Mouse (Mus musculus): ENCODE measurements around the gene Tbce. TPM values are rescaled to one million over a fixed set of nuclear protein-coding genes. Genes with fewer than 3 reads are reported as not detected.

The Tbce gene
- polyA plus RNA-seq, 1 experiment from 2014 or later = 65.5 TPM

DNA sequence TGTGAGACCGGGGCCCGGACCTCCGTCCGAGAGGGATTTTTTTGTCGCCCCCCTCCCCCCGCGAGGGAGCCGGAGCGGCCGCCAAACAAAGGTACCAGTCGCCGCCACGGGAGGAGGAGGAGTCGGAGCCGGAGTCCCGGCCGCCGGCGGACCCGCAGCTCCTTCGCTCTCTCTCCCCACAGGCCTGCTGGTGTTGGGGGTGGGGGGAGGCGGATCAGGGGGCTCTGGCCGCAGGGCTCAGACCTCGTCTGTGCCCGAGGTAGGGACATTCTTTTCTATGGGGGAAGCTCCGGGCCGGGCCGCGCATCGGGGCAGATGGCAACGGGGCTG lies 24.5 kb upstream of the Tbce start:
- no peaks in the 10 kb centered on the region for H3K9me3 ChIP-seq (ENCODE audit: control insufficient read depth, low read length)
- H3K27ac ChIP-seq (ENCODE audit: low read depth, low read length) = peak overlapping the region; percentile 92
- H3K4me3 ChIP-seq (ENCODE audit: low read depth, low read length) = peak overlapping the region; percentile 99
- H3K27me3 ChIP-seq (ENCODE audit: control insufficient read depth, insufficient read depth, low read length) = no peaks in the 10 kb centered on the region
- WGBS = 0% methylated on average over 28 of the region's 31 CpGs
- DNase-seq (ENCODE audit: low spot score, missing footprints) (no peak), ATAC-seq (ENCODE audit: low FRiP score) (peak; percentile 56)
- peaks cover 11% of the 10 kb centered on the region for H3K4me1 ChIP-seq (ENCODE audit: control insufficient read depth, insufficient read depth, low read length)
- H3K4me2 ChIP-seq = peak overlapping the region; percentile 60
- H3K36me3 ChIP-seq (ENCODE audit: control insufficient read depth, insufficient read depth, low read length) = no peaks in the 10 kb centered on the region
- H3K9ac ChIP-seq (ENCODE audit: low read length) = peak overlapping the region; percentile 97

DNA sequence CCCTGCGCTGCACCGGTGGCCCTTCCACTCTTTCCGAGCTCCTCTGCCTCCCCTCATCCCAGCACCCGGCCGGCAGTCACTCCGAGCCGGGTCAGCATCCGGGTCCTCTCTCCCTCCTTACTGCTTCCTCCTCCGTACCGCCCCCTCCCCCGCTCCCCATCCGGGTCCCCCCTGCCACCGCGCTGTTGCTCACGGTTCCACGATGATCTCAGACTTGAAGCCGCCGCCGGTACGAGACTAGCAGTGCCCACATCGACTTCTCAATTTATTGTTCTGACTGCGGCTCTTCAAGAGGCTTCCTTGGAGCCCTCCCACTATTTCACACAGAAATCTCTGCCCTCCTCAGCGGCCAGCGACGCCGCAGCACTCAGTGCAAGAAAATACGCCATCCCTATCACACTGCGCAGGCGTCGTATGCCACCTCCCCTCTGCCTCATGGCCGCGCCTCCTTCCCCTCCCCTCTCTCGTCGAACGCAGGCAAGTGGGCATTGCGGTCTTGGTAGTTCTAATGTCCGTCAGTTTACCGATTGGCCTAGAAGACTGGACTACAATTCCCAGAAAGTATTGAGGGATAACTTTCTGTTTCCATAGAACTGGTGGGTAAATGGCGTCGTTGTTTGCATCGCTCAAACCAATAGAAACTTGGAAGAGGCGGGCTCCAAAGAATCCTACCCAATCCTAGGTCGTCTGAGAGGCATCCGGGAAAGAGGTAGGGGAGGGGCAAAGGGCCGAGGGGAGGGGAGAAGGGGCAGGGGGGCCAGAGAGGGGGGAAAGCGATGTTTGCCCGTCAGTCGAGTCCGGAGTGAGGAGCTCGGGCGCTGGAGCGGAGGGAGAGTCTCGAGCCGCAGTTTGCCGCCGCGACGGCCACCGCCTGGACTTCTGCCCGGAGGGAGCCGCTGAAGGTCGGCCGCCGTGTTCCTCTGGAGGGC lies 23.8 kb upstream of the Tbce start, which contains the start of the genes Arid4b and Ggps1:
TSS of gene Arid4b (plus strand) at position 220 of the 929 bp plus-strand sequence.
TSS of gene Ggps1 (minus strand) at position 476 of the 929 bp plus-strand sequence.
- H3K4me3 ChIP-seq (ENCODE audit: low read depth, low read length) = peak within 1 kb of the TSS; percentile 99
- H3K27ac ChIP-seq (ENCODE audit: low read depth, low read length) = peak within 1 kb of the TSS; percentile 92
- H3K27me3 ChIP-seq (ENCODE audit: control insufficient read depth, insufficient read depth, low read length) = no peaks in the 10 kb centered on the region
- peak within 1 kb of the TSS; percentile 76 for H3K4me2 ChIP-seq
- H3K36me3 ChIP-seq (ENCODE audit: control insufficient read depth, insufficient read depth, low read length) = no peaks in the 10 kb centered on the region
- ATAC-seq (ENCODE audit: low FRiP score) (peak; percentile 97), DNase-seq (ENCODE audit: low spot score, missing footprints) (peak; percentile 99)
- under 1% methylated on average over 64 of the region's 64 CpGs for WGBS
- H3K4me1 ChIP-seq (ENCODE audit: control insufficient read depth, insufficient read depth, low read length) = peaks cover 11% of the 10 kb centered on the region
- no peaks in the 10 kb centered on the region for H3K9me3 ChIP-seq (ENCODE audit: control insufficient read depth, low read length)
- peak within 1 kb of the TSS; percentile 97 for H3K9ac ChIP-seq (ENCODE audit: low read length)

DNA sequence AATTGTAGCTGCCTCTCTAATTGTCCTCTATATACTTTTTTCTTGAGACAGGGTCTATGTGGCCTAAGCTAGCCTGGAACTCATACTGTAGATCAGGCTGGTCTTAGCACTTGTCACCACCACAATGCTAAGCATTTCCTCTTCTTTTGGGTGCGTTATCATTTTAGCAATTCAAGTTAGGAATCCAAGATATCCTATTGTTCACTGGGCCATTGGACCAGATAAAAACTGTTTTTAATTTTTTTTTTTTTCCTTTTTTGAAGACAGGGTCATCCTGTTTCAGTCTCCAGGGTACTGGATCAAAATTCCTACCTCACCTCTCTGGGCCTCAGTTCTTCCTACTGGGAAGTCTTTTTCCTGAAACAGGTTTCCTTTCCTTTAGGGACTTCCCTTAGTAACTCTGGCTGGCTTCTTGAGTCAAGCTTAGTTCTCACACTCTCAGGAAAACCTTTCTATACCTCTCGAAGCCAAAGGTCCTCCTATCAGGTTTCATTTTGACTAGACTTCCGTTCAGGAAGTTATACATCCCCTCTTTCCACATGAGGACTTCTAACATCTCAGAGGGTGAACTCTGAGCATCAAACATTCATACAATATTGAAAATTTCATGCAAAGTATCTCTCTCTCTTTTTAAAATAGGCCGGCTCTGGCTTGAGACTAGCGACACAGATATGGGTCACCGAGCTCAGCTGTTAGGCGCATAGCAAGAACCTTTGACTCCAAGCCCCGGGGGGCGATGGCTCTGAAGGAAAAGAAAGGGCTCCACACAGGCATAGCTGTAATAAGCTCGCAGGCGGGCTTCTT lies 23.0 kb upstream of the Tbce start:
- H3K36me3 ChIP-seq (ENCODE audit: control insufficient read depth, insufficient read depth, low read length) = no peaks in the 10 kb centered on the region
- peak overlapping the region; percentile 74 for H3K9ac ChIP-seq (ENCODE audit: low read length)
- peak overlapping the region; percentile 76 for H3K4me2 ChIP-seq
- H3K27me3 ChIP-seq (ENCODE audit: control insufficient read depth, insufficient read depth, low read length) = no peaks in the 10 kb centered on the region
- peak overlapping the region; percentile 72 for H3K27ac ChIP-seq (ENCODE audit: low read depth, low read length)
- WGBS = 6% methylated on average over 11 of the region's 11 CpGs
- H3K4me3 ChIP-seq (ENCODE audit: low read depth, low read length) = peak overlapping the region; percentile 64
- DNase-seq (ENCODE audit: low spot score, missing footprints) = no peak
- H3K4me1 ChIP-seq (ENCODE audit: control insufficient read depth, insufficient read depth, low read length) = peaks cover 11% of the 10 kb centered on the region
- no peaks in the 10 kb centered on the region for H3K9me3 ChIP-seq (ENCODE audit: control insufficient read depth, low read length)
- no peak for ATAC-seq (ENCODE audit: low FRiP score)

DNA sequence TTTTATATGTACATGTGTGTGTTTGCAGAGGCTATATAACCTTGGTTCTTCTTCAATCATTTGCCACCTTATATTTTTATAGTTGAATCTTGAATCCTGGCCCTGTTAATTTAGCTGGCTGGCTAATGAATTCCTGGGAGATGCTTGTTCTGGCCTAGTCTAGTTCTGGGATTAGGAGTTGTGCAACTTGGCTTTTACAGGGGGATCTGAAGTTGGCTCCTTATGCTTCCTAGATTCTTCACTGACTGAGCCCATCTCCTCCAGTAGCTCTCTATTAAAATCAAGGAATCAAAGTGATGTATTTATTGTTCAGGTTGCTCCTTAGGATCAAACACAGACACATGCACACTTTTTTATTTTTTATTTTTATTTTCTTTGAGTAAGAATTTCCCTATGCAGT lies 20.1 kb upstream of the Tbce start:
- no peaks in the 10 kb centered on the region for H3K27me3 ChIP-seq (ENCODE audit: control insufficient read depth, insufficient read depth, low read length)
- H3K27ac ChIP-seq (ENCODE audit: low read depth, low read length) = no peak overlapping the region
- peaks cover 2% of the 10 kb centered on the region; the same call in 1 of the 2 replicates for H3K36me3 ChIP-seq (ENCODE audit: control insufficient read depth, insufficient read depth, low read length)
- no peak overlapping the region for H3K4me2 ChIP-seq
- ATAC-seq (ENCODE audit: low FRiP score) = no peak
- H3K4me3 ChIP-seq (ENCODE audit: low read depth, low read length) = no peak overlapping the region
- no peaks in the 10 kb centered on the region for H3K9me3 ChIP-seq (ENCODE audit: control insufficient read depth, low read length)
- DNase-seq (ENCODE audit: low spot score, missing footprints) = no peak
- H3K4me1 ChIP-seq (ENCODE audit: control insufficient read depth, insufficient read depth, low read length) = peaks cover 5% of the 10 kb centered on the region
- no peak overlapping the region for H3K9ac ChIP-seq (ENCODE audit: low read length)

DNA sequence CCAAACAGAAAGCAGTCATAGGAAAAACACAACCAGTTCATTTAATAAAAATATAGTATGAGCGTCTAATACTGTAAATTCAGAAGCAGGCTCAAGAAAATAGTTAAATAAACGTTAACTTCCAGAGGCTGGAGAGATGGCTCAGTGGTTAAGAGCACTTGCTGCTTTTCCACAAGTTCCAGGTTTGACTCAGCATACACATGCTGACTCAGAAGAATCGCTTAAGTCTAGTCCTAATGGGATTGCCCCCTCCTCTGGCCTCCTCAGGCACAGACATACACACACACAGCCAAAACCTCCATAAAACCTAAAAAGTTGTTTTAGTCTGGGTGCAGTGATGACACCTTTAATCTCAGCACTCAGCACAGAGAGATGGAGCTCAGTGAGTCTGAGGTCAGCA lies 17.4 kb upstream of the Tbce start:
- H3K4me3 ChIP-seq (ENCODE audit: low read depth, low read length) = no peak overlapping the region
- H3K4me2 ChIP-seq = no peak overlapping the region
- DNase-seq (ENCODE audit: low spot score, missing footprints) (no peak), ATAC-seq (ENCODE audit: low FRiP score) (no peak)
- H3K27me3 ChIP-seq (ENCODE audit: control insufficient read depth, insufficient read depth, low read length) = no peaks in the 10 kb centered on the region
- H3K9me3 ChIP-seq (ENCODE audit: control insufficient read depth, low read length) = no peaks in the 10 kb centered on the region
- H3K9ac ChIP-seq (ENCODE audit: low read length) = no peak overlapping the region
- peaks cover 9% of the 10 kb centered on the region; the same call in 1 of the 2 replicates for H3K36me3 ChIP-seq (ENCODE audit: control insufficient read depth, insufficient read depth, low read length)
- H3K27ac ChIP-seq (ENCODE audit: low read depth, low read length) = no peak overlapping the region
- H3K4me1 ChIP-seq (ENCODE audit: control insufficient read depth, insufficient read depth, low read length) = no peaks in the 10 kb centered on the region
- 93% methylated on average over 3 of the region's 3 CpGs for WGBS

DNA sequence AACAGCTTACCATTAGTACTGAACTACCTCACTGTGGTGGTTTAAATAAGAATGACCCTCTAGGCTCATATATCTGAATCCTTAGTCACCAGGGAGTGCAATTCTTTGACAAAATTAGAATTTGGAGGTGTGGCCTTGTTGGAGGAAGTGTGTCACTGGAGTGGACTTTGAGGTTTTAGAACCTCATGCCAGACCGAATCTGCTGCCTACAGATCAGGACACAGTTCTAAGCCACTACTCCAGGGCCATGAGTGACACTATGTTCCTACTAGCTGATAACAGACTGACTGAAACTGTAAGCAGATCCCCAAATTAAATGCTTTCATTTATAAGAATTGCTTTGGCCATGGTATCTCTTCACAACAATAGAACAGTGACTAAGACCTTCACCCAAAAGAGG lies 10.4 kb upstream of the Tbce start:
- WGBS = 100% methylated on average over 1 of the region's 1 CpGs
- no peak overlapping the region for H3K9ac ChIP-seq (ENCODE audit: low read length)
- peaks cover 11% of the 10 kb centered on the region; the same call in 1 of the 2 replicates for H3K36me3 ChIP-seq (ENCODE audit: control insufficient read depth, insufficient read depth, low read length)
- no peak overlapping the region for H3K4me3 ChIP-seq (ENCODE audit: low read depth, low read length)
- DNase-seq (ENCODE audit: low spot score, missing footprints) (no peak), ATAC-seq (ENCODE audit: low FRiP score) (no peak)
- no peak overlapping the region for H3K27ac ChIP-seq (ENCODE audit: low read depth, low read length)
- no peaks in the 10 kb centered on the region for H3K27me3 ChIP-seq (ENCODE audit: control insufficient read depth, insufficient read depth, low read length)
- H3K4me2 ChIP-seq = no peak overlapping the region
- H3K9me3 ChIP-seq (ENCODE audit: control insufficient read depth, low read length) = no peaks in the 10 kb centered on the region
- H3K4me1 ChIP-seq (ENCODE audit: control insufficient read depth, insufficient read depth, low read length) = no peaks in the 10 kb centered on the region

DNA sequence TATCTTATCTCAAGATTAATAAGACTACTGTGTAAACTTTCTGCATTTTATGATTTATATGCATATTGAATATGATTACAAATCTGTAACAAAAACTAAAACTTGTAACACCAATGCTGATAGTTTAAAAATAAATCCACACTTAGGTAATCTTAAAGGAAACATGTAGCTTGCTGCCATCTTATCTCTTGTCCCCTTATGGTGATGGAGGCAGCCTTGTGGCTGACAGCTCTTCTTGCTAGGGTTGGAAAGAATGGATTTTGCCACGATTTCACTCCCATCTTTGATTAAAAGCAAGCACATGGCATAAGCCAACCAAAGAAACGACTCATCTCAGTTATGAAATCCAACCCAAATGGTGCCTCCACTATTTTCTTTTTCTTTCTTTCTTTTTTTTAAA lies 5.1 kb upstream of the Tbce start:
- Histone ChIP-seq H3K9me3 (ENCODE audit: control insufficient read depth, low read length) (no peaks in the 10 kb centered on the region), H3K27me3 (ENCODE audit: control insufficient read depth, insufficient read depth, low read length) (no peaks in the 10 kb centered on the region), H3K4me3 (ENCODE audit: low read depth, low read length) (no peak overlapping the region), H3K9ac (ENCODE audit: low read length) (no peak overlapping the region), H3K27ac (ENCODE audit: low read depth, low read length) (no peak overlapping the region), H3K36me3 (ENCODE audit: control insufficient read depth, insufficient read depth, low read length) (peaks cover 5% of the 10 kb centered on the region; the same call in 1 of the 2 replicates), H3K4me1 (ENCODE audit: control insufficient read depth, insufficient read depth, low read length) (no peaks in the 10 kb centered on the region), H3K4me2 (no peak overlapping the region)
- ATAC-seq (ENCODE audit: low FRiP score) = no peak
- no peak for DNase-seq (ENCODE audit: low spot score, missing footprints)
- 81% methylated on average over 2 of the region's 2 CpGs for WGBS

DNA sequence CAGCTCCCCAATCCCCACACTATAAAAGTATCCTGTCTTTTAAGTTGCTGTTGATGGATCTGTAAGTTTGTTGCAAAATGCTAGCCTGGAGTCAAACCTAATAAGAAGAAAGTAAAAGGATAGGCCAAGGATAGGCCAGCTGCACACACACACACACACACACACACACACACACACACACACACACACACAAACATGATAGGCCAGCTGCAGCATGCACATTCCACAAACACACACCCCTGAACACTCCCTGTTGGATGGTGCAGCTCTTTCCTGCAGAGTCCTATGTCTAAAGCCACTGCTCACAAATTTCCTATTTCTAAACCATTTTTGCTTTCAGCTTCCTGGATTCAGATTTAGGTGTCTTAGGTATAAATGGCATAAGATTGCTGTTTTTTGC lies 4.4 kb upstream of the Tbce start:
- Histone ChIP-seq H3K4me3 (ENCODE audit: low read depth, low read length) (no peak overlapping the region), H3K36me3 (ENCODE audit: control insufficient read depth, insufficient read depth, low read length) (no peaks in the 10 kb centered on the region), H3K9me3 (ENCODE audit: control insufficient read depth, low read length) (no peaks in the 10 kb centered on the region), H3K4me1 (ENCODE audit: control insufficient read depth, insufficient read depth, low read length) (peaks cover under 1% of the 10 kb centered on the region; the same call in 1 of the 2 replicates), H3K4me2 (no peak overlapping the region), H3K27ac (ENCODE audit: low read depth, low read length) (no peak overlapping the region), H3K27me3 (ENCODE audit: control insufficient read depth, insufficient read depth, low read length) (no peaks in the 10 kb centered on the region), H3K9ac (ENCODE audit: low read length) (no peak overlapping the region)
- DNase-seq (ENCODE audit: low spot score, missing footprints) (no peak), ATAC-seq (ENCODE audit: low FRiP score) (no peak)

DNA sequence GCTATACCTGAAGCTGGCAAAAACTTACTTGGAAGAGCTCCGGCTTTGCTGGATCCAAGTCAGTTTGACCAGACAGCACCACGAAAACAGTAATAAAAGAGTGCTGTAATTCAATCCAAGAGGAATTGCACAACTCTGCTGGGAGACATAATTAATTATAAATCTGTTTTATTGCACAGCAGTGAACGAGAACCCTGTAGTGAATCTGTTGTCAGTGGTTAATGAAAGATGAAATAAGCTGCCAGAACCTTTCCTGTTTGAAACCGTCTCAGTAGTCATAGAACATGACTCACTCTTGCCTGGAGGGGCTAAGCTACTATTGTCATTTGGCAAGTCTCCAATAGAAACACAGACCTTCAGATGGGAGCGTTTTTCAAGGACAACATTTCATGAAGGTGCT lies 748 bp upstream of the Tbce start:
- ATAC-seq (ENCODE audit: low FRiP score) (no peak), DNase-seq (ENCODE audit: low spot score, missing footprints) (peak; percentile 82)
- Histone ChIP-seq H3K27me3 (ENCODE audit: control insufficient read depth, insufficient read depth, low read length) (no peaks in the 10 kb centered on the region), H3K9ac (ENCODE audit: low read length) (peak overlapping the region; percentile 87; the same call in 1 of the 2 replicates), H3K4me2 (peak overlapping the region; percentile 85), H3K9me3 (ENCODE audit: control insufficient read depth, low read length) (no peaks in the 10 kb centered on the region), H3K4me1 (ENCODE audit: control insufficient read depth, insufficient read depth, low read length) (peaks cover 8% of the 10 kb centered on the region; the same call in 1 of the 2 replicates), H3K27ac (ENCODE audit: low read depth, low read length) (no peak overlapping the region), H3K36me3 (ENCODE audit: control insufficient read depth, insufficient read depth, low read length) (no peaks in the 10 kb centered on the region), H3K4me3 (ENCODE audit: low read depth, low read length) (peak overlapping the region; percentile 71)
- WGBS = 79% methylated on average over 5 of the region's 5 CpGs

Data from midbrain, embryonic 11.5 days (tissue).